Mouse (Mus musculus): ENCODE measurements at regions not wholly inside any gene's neighbourhood (a gene's known extent, or its start where the extent isn't known, plus 50 kb on each side); places are given as distances from the start of the nearest gene placed in this dataset.
A peak's percentile ranks its signal among the peaks of the same experiment; 100 is the strongest.
"Not testable (repeated sequence)": the region's sequence is repeated elsewhere in the genome, so short reads cannot be mapped to it uniquely, and the experiment has no call there.

DNA sequence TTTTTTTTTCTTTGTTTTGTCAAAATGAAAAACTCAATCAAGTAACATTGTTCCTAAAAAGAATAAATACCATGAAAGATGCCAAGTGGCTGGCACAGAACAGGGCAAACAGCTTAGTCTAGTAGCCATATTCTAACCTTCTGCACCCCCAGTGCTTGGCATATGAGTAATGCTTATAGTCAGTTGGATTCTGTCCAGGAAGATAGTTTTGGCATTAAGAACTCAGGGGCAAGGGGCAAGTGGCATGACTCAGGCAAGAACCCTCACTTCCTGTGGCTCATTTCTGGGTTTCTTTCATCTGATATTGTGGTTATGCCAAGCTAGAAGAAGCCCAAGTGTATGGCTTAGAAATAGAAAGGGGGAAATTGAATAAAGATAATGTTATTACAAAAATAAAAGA is 314.1 kb upstream of the Maf start:
- no peak for DNase-seq

DNA sequence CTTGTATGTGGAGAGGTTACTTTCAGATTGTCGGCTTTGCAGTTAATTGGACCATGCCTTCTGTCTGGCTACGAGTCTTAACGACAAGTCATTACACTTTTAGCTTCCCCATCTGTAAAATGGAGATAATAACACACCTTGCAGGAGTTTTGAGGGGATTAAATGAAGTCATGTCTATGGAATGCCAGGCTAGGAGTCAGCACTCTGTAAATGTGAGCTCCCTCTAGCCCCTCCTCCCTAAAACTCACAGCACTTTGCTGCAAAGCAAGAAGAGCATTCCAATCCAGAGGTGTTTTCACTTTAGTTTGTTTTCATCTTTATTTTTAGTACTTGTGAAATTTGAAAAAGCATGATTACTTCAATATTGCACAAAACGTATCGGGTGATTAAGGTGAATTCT is 287.7 kb upstream of the Maf start:
- no peak for DNase-seq

DNA sequence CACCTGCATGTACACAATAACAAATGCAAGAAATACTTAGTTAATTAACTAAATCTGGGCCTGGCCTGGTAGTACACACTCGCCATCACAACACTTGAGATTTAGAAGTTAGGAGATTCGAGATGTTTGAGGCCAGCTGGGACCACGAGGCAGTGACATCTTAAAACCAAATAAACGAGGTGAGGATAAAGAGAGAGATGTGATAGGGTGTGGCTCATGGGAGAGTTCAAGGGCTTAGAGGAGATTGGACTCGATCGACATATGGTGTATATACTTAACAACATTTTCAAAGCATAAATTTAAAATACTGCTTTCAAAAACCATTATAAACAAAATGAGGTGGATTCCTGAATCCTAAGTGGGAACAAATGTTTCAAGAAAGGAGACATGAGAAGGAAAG is 284.4 kb upstream of the Maf start:
- no peak for DNase-seq

DNA sequence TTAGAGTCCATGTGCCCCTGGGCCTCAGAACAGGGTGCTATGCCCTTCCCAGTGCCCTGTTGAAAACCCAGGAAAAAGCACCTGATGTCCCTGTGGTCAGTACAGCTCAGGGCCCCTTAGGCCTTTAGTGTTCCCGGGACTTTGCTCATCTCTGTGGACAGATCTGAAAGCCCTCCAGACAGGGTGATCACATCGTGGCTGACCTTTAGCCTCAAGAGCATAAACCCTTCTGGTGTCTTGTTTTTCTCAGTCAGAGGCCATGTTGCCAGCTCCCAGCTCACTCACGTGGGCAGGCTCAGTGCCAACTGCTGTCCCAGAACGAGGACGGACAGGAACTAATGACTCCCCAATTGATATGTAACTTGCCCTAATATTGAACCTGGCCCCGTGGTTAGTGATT is 275.8 kb upstream of the Maf start:
- no peak for DNase-seq

DNA sequence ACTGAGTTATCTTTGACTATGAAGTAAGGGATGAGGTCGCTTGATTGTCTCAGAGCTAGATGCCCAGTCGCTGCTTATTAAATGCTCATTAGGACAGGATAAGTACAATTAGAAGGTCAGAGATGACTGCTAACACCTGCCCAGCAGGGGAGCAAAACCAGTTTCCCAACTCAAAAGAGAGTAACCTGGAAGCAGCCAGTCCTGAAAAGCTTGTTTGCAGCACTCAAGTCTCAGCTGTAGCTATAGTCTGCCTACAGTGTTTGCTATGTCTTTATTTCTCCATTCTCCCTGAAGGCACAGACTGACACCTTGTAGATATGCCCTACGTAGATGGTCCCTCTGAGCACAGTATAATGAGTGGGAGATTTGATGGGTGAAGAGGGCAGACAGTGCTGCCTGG is 274.7 kb upstream of the Maf start:
- DNase-seq, result no peak

DNA sequence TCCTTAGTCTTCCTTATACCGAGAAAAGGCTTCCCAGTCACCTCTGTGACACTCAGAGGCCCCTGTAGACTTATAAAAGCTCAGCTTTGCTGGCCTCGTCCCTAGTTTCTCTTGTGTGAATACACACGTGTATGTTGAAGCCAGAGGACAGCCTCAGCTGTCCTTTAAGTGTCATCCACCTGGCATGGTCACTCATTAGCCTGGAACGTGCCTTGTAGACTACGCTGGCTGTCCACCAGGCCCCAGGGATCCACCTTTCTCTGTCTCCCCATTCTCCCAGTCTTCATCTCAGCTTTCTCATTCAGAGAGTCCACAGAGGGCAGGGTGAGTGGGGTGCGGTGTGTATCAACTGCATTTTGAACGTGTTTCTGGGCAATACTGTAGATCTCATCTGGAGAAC is 273.8 kb upstream of the Maf start:
- DNase-seq, result no peak

DNA sequence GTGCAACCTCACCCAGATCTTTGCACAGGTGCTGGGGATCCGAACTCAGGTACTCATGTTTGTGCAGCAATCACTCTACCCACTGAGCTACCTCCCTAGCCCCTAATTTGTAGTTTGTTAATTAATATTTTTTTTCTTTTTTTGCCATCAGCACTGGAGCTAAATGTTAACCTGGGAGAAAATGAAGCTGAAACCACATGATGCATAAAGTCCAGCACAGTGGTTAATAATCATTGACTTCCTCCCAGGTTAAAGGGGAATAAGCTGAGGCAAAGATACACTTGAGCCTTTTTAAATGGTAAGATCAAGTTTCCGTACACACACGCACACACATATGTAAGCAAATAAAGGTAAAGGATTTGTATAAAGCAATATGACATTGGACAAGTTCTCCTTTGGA is 273.0 kb upstream of the Maf start:
- DNase-seq, result no peak

DNA sequence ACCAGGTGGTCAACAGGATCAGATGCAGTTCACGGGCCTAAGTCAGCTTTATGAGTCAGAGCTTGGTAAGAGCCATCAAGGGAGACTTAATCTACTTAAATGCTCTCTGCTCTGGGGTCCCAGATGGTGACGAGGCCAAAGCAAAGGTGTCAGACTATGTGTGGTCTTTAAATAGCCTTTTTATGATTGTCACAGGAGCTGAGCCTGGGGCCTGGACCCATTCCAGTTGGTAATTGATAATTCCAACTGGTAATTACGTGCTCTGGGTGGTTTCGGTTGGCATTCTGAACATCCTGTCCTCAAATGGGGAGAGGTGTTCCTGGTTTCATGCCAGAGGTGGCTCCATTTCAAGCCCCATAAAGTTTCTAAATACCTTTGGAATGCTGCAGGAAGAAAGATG is 269.6 kb upstream of the Maf start:
- no peak for DNase-seq

DNA sequence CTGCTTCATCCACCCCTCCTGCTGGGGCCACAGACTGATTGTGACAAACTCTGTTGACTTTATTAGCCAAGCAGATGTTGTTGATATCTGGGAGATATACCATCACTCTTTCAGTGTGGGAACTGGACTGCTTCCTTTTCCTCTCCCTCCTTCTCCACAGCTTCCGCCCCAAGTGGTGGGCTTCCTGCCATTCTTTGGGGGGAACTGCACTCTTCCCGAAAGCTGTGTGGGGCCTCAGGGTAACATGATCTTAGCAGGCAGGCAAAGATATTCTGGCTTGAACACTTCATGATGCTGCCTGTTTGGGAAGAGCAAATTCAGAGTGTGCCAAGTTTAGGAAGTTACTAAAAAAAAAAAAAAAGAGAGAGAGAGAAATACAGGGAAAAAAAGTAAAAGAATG is 267.1 kb upstream of the Maf start:
- DNase-seq, result no peak

DNA sequence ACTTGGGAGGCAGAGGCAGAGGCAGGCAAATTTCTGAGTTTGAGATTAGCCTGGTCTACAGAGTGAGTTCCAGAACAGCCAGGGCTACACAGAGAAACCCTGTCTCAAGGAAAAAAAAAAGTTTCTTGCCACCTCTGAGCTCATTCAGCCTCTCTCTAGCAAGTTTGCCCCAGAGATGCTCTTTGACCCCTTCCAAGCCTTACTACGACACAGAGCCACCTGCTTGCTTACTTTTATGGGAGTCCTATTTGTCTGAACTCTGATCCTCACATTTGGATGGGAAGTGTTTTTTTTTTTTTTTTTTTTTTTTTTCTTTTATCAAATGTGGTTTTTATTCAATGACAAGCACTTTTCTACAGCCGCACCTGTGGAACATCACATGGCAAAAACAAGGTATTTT is 263.8 kb upstream of the Maf start:
- DNase-seq, result not testable (repeated sequence)

DNA sequence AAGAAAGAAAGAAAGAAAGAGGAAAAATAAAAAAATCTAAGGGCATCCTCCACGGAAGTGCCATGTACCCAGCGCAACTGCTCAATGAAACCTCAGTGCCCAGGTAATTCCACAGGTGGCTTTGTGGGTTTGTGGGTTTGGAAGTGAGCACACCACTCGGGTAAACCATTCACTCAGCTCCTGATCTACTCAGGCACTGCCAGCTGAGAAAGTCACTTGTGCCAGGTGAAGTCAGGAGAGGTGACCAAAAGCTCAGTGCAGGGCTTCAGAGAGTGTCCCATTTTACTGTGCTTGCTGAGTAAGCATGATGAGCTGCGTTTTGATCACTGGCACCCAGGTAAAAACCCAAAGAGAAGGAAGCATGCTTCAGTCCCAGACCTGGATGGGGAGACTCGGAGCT is 260.5 kb upstream of the Maf start:
- no peak for DNase-seq

DNA sequence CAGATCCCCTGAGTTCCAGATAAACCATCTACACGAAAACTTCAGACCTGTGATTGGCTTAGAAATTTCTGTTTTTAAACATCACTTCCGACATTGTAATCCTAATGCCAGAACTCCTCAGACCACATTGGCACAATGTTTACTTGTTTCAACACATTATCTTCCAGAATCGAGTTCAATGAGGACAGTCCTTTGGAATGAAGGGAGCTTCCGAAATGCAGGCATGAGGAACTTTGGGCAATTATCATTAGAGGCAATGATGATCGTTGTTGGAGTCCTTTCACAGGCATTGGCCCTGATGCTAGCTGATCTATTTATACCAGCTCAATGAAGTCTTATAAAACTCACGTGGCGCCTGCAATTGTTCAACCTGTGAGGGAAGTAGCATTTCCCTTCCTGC is 258.4 kb upstream of the Maf start:
- DNase-seq, result no peak

DNA sequence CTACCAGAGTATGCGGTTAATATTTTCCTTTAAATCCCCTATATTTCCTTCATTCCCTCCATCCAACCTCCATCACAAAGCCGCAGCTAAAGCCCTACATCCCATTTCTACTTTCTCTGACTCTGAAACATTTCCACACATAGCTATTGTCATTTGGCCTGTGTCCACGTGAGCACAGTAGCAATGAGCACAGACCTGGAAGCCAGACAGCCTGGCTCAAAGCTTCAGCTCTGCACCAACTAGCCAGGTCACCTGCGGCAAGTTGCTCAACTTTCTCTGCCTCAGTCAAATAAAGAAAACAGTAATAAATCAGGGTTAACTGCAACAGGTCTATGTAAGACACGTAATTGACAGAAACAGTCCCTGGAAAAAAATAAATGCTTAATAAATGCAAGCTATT is 247.8 kb upstream of the Maf start:
- DNase-seq, result no peak

DNA sequence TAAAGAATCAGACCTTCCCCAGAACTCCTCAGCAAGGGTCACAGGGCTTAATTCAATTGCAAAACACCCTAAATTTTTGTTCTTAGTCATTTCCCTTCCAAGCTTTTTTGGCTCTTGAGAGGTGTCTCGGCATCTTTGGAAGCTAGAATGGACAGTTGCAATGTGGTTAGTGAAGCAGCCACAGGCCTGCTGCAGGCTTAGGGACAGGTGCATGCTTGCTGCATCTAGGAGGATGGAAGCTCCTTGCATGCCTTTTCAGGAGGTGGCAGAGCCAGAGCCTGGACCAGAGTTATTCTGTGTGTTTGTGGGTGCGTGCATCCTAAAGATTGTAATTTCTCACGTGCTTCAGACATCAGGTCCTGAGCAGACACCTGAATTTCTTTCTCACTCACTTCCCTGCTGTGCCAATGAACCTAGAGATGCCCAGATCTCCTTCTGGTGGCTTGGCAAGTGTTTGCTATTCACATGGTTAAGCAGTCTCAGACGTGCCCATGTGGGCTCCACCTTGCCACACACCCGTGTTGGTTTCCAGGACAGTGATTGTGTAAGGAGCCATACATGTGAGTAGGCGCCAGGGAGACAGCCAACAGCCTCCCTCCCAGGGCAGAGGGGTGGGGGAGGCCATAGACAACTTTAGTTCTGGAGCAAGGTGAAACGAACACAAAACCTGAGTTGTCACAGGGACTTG is 246.3 kb upstream of the Maf start:
- DNase-seq, result no peak

DNA sequence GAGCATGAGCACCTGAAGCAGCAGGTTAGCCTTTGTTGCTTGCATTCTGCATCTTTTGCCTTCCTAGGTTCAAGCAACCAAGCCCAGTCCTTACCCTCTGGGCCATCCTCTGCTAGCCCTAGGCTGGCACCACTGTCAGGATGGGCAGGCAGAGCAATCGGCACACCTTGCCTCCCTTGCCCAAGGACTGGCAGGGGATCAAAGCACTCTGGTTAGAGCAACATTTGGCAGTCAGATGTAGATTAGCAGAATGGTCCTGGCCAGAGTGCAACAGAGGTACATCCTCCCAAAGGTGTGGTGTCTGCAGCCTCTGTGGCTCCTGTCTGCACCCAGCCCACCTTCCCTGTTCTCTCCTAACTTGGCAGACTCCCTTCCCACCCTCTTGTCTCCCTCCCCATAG is 244.9 kb upstream of the Maf start:
- DNase-seq, result no peak

DNA sequence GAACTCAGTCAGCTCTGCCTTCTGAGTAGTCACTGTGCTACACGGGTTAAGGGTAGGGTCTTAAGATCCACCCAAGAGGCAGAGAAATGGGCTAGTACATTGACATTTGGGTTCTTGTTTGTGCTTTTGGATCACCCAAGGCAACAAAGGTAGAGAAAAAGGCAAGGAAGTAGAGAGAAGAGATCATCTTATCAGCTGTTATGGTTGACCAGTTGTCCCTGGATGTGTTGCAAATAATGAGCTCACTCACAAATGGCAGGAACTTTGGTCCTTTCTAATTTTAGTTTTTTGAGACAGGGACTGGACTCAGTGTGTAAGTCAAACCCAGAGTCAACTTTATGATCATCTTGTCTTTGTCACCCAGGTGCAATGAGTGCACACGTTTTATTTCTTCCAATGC is 241.3 kb upstream of the Maf start:
- DNase-seq, result no peak

DNA sequence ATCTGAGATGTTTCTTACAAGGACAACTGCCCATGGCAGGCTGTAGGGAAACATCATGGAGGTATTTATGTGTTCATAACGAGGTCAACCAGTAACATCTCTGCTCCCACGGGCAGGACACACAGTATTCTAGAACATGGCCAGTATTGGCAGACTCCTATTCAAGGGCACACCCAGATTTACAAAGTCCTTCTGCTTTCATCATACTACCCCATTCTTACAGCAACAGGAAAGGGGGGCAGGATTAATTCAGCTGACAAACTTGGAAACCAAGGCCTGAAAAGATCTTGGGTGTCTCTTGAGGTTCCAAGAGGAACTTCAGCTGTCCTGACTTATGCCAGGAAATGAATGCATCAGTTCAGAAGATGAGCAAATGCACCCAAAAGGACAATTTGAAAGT is 240.4 kb upstream of the Maf start:
- no peak for DNase-seq

DNA sequence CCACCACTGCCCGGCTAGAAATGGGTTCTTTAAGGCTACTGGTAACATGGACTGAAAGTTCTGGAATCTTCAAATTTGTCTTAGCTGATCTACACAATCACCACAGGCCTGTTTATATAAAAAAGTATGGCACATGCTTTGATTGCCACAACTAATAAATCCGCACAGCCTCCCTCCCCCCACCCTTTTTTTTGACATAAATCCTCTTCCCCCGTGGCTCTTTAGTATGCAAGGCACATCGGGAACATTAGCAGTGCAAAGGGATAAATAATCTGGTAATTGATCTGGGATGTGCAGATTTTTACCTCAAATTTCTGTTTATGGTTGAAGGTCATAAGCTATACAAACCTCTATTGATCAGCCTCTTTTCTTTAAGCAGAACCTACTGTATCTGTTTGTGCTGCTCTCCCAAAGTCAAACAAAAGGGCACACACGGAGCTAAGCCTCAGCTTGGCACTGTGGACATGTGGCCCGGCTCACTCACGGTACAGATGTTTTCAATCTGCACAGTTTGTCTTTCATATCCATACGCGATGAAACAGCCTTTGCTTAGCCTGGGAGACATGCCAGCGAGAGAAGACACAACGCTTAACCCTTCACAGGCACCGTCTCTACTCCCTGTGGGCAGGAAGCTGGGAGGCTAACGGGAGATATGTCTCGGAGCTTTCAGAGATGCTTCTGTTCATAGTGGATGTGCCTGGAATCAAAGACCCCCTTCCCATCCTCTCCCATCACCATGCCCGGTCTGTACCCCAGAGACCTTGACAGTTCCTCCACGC is 235.3 kb upstream of the Maf start:
- peak; percentile 60 for DNase-seq

DNA sequence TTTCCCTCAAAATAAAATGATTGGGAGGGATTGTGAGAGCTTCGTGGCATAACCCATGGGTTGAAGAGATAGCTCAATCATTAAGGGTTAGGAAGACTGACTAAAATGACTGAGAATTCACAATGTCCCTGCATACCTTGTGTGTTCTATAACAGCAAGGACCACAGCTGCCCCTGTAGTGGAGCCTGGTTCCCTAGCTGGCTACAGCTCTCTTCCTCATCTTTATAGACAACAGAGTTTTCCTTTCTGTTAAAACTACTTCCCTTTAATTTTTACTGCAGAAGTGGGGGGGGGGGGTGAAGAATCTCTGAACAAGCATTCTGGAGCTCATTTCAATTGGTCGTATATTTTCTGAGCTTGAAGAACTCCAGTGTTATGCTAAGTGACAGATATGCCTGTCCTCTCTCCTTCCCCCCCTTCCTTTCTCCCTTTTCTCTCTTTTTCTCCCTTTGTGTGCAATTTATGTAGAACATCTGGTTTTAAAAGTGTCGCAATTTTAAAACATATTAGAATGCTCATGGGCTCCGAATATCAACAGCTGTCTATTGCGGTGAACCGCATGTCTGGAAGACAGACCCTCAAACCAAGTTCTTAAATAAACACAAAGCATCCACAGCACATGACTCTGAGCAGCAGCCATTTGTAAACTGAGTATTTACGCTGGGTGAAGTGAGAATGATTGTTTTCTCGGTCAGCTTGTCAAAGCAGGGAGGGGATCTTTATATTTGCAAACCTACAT is 222.0 kb upstream of the Maf start:
- no peak for DNase-seq

DNA sequence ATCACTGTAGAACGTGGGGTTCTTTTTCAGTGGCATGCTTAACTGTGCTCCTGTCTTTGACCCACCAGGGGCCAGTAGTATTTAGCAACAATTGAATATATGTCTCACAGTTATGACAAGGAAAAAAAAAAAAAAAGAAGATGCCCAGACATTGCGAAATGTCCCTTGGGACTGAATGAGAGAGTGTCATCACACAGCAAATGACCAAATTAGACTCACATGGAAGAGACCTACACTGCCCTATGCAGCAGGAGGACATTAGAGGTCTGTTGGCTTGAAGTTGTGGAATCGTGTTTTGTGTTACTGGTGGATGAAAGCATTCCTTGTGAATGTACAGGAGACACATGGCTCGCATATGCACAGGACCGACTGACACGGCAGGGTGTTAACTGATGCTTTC is 214.3 kb upstream of the Maf start:
- DNase-seq, result no peak

DNA sequence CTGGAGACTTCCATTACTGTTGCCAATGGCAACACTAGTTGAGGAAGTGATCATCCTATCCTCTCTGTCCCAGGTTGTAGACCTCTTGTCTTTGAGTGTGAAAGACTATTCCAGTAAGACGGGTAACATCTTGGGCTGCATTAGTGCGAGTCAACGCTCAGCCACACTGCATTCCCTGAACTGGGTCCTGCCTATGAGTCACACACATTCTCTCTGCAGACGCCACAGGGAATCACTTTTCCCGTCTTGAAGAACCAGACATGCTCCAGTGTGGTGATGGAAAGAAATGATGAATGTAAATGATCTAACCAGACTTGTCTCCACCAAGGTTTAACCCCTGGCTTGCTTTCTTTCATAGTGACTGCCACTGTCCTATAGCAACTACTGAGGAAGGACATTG is 199.1 kb upstream of the Maf start:
- DNase-seq, result no peak

DNA sequence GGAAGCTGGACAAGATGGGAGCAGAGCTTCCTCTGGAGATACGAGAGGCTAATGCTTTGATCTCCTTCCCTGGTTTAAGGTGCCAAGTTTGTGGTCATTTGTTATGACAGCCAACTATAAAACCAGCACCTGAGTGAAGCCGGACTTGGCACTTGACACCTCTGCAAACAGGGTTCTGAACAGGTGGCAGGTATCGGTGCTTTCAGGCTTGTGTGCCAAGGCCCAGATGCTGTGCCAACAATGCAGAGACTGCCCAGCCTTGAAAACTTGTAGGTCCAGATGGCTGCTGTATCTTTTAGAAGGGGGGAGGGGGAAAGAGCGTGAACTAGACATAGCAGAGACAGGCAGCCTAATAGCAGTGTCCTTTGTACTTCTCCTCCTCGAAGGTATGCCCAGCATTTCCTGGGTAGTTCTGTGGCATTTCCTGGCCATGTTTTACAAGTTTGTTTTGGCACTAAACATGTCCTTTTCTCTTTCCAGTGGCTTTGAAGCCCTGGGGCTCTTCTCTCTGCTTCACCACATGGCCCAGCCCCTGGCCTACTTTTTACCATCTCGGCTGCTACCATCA is 196.3 kb upstream of the Maf start:
- peak; percentile 6 for DNase-seq

DNA sequence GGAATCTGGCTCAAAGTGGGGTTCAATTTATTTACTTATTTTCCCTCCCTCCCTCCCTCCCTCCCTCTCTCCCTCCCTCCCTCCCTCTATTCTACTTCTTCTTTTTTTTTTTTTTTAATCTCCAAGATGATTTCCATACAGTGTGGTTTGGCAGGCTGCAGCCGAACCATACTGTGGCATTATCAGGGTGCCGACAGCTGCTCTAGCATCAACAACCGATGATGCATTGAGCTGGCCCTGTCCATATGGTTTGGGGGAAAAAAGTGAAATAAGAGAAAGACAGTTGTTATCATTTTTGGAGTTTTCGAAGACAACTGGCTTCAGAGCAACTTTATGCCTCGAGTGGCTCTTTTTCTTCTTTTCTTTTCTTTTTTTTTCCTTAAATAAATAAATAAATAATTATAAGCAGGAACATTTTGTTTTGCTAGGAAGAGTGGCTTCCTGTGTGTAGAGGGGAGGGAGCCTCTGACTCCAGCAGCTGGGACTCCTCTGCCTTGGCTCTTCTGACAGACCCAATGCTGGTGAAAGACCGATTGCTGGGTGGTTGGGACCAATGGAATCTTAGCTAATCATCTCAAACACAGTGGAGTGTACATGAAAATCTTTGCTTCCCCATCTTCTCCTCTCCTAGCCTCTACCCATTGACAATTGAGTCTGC is 190.1 kb upstream of the Maf start:
- peak; percentile 9 for DNase-seq
